Mouse (Mus musculus) forebrain, postnatal 0 days (tissue): ENCODE data around the gene Mbtd1. TPM values are rescaled to one million over a fixed set of nuclear protein-coding genes. Genes with fewer than 3 reads are reported as not detected.

Experiments
- ATAC-seq: fragments of 200-750 bp; cut with Nextera tagmentation; 2 replicates; pipeline ENCODE4 v1.8.0; 2017; ENCODE audit warnings: mild to moderate bottlenecking, moderate library complexity
- DNase-seq: peaks from one replicate; pipeline ENCODE4 v3.0.0-alpha.2; 2015
- H3K27ac ChIP-seq: fragments of 300-500 bp; sonication (generic); 2 replicates; pipeline ENCODE4 v1.5.1; 2014; ENCODE audit warnings: low read depth, mild to moderate bottlenecking, antibody characterized with exemption, low read length, moderate library complexity, mixed read lengths
- H3K27me3 ChIP-seq: fragments of 300-500 bp; sonication (generic); 2 replicates; pipeline ENCODE4 v1.6.1; 2014; ENCODE audit warnings: mild to moderate bottlenecking, low read length, mixed read lengths; ENCODE audit not compliant: insufficient read depth
- H3K36me3 ChIP-seq: fragments of 300-500 bp; sonication (generic); 2 replicates; pipeline ENCODE4 v1.6.1; 2014; ENCODE audit warnings: mild to moderate bottlenecking, moderate library complexity; ENCODE audit not compliant: insufficient read depth
- H3K4me1 ChIP-seq: fragments of 300-500 bp; sonication (generic); 2 replicates; pipeline ENCODE4 v1.6.1; 2014; ENCODE audit warnings: antibody characterized with exemption; ENCODE audit not compliant: insufficient read depth
- H3K4me2 ChIP-seq: fragments of 300-500 bp; sonication (generic); 2 replicates; pipeline ENCODE4 v1.6.1; 2014; ENCODE audit warnings: low read depth, mild to moderate bottlenecking, moderate library complexity
- H3K4me3 ChIP-seq: fragments of 300-500 bp; sonication (generic); 2 replicates; pipeline ENCODE4 v1.5.1; 2014; ENCODE audit warnings: low read depth, low read length, mixed read lengths
- H3K9ac ChIP-seq: fragments of 300-500 bp; sonication (generic); 2 replicates; pipeline ENCODE4 v1.6.1; 2014; ENCODE audit warnings: mild to moderate bottlenecking
- H3K9me3 ChIP-seq: fragments of 300-500 bp; sonication (generic); 2 replicates; pipeline ENCODE4 v1.6.1; 2016; ENCODE audit warnings: low read length
- CTCF ChIP-seq: sonication (generic); IDR thresholded peaks from 2 replicates; pipeline ENCODE4 v1.5.1; 2016; ENCODE audit warnings: antibody characterized with exemption, control low read depth, low read depth
- WGBS: fragments of 180-500 bp; shearing (Covaris S2); extraction: QIAGEN DNeasy Blood & Tissue Kit; methylation state at CpG from one replicate; pipeline ENCODE4 v1.1.7; 2014; 5-methylcytosine and 5-hydroxymethylcytosine counted together
- polyA plus RNA-seq: library from polyadenylated mRNA; unstranded; fragments of >200 nt; fragmentation: Nextera tagmentation; extraction: Ambion mirVana; gene quantifications from 2 replicates; pipeline ENCODE4 v1.2.1, GENCODE M21; 2015
- total RNA-seq: library from RNA; depleted of rRNA; stranded (reverse); fragments of >200 nt; gene quantifications from 2 replicates; pipeline ENCODE4 v1.2.3, GENCODE M21; 2014; rRNA removed

The Mbtd1 gene
- total and polyA plus RNA-seq, 2 experiments from 2014 or later, result 13.9 to 30.6 TPM

DNA sequence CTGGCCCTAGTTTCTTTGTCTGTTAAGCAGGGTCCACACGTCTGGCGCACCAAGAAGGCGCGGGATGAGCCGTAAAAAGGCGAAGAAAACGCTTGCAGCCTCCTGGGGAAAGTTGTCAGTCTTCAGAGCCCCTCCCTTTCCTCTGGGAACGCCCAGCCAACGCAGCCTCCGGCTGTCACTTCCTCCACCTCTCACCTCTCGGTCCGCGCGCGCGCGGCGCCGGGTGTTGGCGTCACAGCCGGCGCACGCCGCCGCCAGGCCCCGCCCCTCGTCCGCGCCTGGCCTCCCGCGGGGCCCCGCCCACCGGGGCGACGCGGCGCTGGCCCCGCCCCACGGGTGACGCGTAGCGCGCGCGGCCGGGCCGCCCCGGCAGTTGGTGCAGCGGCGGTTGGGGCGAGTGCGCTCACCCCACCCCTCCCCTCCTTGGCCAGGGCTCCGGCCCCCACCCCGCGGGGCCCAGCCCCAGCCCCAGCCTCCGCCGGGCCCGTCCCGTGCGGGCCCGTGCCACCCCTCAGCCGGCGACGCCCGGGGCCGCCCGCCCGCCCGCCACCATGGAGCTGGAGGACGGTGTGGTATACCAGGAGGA, 110.2 kb downstream of the Mbtd1 start, which contains the start of gene Spag9:
Spag9 (plus strand) TSS at position 372 of the 586 bp plus-strand sequence.
- Histone ChIP-seq H3K4me3 (peak within 1 kb of the TSS; percentile 97), H3K27ac (peak within 1 kb of the TSS; percentile 91), H3K4me2 (peak within 1 kb of the TSS; percentile 92), H3K9ac (peak within 1 kb of the TSS; percentile 91), H3K27me3 (no peaks in the 10 kb centered on the region), H3K9me3 (no peaks in the 10 kb centered on the region), H3K4me1 (peaks cover 21% of the 10 kb centered on the region; the same call in 1 of the 2 replicates), H3K36me3 (no peaks in the 10 kb centered on the region)
- DNase-seq (peak; percentile 96), ATAC-seq (peak; percentile 94)
- 1% methylated on average over 53 of the region's 70 CpGs for whole genome bisulfite sequencing
- no peak for TF ChIP-seq CTCF

Other genes starting within 250 kb of the Mbtd1 start
- 38.4 and 38.9 TPM in 2 replicates for gene Utp18, start 86 bp upstream of the Mbtd1 start, total RNA-seq
- gene Utp18, start 86 bp upstream of the Mbtd1 start, polyA plus RNA-seq, result 26.0 and 27.5 TPM in 2 replicates
- 299 and 495 TPM in 2 replicates for gene Nme2, start 70.4 kb downstream of the Mbtd1 start, total RNA-seq
- gene Nme2, start 70.4 kb downstream of the Mbtd1 start, polyA plus RNA-seq, result 195 and 278 TPM in 2 replicates
- 90.4 and 115 TPM in 2 replicates for gene Gm20390, start 82.4 kb downstream of the Mbtd1 start, total RNA-seq
- gene Gm20390, start 82.4 kb downstream of the Mbtd1 start, polyA plus RNA-seq, result 448 and 574 TPM in 2 replicates
- 60.0 and 103 TPM in 2 replicates for gene Nme1, start 82.7 kb downstream of the Mbtd1 start, total RNA-seq
- gene Nme1, start 82.7 kb downstream of the Mbtd1 start, polyA plus RNA-seq, result 361 and 415 TPM in 2 replicates
- 127 and 155 TPM in 2 replicates for gene Spag9, start 110.2 kb downstream of the Mbtd1 start, total RNA-seq
- gene Spag9, start 110.2 kb downstream of the Mbtd1 start, polyA plus RNA-seq, result 50.0 and 67.1 TPM in 2 replicates